Mouse (Mus musculus): ENCODE measurements around the gene Gm7995.
"Not testable (repeated sequence)": the region's sequence is repeated elsewhere in the genome, so short reads cannot be mapped to it uniquely, and the experiment has no call there.

Gm7995 gene

DNA sequence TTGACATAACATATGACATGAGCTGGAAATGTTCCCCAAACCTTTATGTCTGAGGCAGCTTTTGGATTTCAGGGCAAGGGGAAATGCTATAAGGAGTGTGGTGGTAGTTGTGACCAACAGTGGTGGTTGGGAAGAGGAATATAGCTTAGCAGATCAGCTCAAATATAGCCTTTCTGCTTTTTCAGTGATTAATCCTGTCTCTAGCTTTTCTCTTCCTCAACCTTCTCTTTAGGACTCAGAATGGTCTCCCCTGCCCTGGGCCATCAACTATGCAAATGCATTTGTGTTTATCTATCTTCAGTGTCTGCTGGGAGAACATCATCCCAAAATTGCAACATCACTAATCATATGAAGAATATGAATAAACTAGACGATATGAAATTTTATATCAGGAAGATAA, at the start of gene Gm7995:
Gm7995 (plus strand) TSS at position 301 of the 400 bp plus-strand sequence.
- DNase-seq, result not testable (repeated sequence)

DNA sequence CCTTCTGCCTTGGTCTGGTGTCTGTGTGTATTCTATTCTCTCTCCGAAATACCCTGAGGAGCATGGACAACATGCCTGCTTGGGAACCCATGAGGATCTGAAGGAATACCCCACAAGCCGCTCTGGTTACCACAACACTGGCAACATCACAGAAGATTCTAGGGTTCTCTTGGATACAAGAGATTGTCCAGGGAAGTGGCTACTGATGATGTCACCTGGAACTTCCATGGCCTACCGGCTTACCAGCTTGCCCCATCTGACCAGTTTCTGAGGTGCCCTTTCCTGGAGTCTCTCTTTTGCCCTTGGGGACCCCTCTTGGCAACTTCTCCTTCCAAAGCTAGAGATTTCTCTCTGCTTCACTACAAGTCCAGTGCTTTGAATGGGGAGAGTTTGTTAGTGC, 12.8 kb upstream of the Gm7995 start, which contains the start of gene Gm9611:
Gm9611 (minus strand) TSS at position 101 of the 400 bp plus-strand sequence.
- DNase-seq, result not testable (repeated sequence)

Measured in liver (tissue).